Mouse (Mus musculus) heart, embryonic 10.5 days (tissue): ENCODE data around the gene Rrp12. TPM values are rescaled to one million over a fixed set of nuclear protein-coding genes. Genes with fewer than 3 reads are reported as not detected.

Experiments
- DNase-seq: peaks from one replicate; pipeline ENCODE4 v3.0.0-alpha.2; 2017; ENCODE audit warnings: low spot score
- H3K27ac ChIP-seq: fragments of 300-500 bp; sonication (generic); 2 replicates; pipeline ENCODE4 v1.5.1; 2016; ENCODE audit warnings: mild to moderate bottlenecking
- H3K27me3 ChIP-seq: fragments of 300-500 bp; sonication (generic); 2 replicates; pipeline ENCODE4 v1.6.1; 2016; ENCODE audit warnings: mild to moderate bottlenecking; ENCODE audit not compliant: poor library complexity, insufficient read depth, severe bottlenecking
- H3K36me3 ChIP-seq: fragments of 300-500 bp; sonication (generic); 2 replicates; pipeline ENCODE4 v1.6.1; 2016; ENCODE audit warnings: mild to moderate bottlenecking, moderate library complexity
- H3K4me1 ChIP-seq: fragments of 300-500 bp; sonication (generic); 2 replicates; pipeline ENCODE4 v1.6.1; 2016; ENCODE audit warnings: mild to moderate bottlenecking
- H3K4me3 ChIP-seq: fragments of 300-500 bp; sonication (generic); 2 replicates; pipeline ENCODE4 v1.5.1; 2016; ENCODE audit warnings: mild to moderate bottlenecking, moderate library complexity
- H3K9me3 ChIP-seq: fragments of 300-500 bp; sonication (generic); 2 replicates; pipeline ENCODE4 v1.6.1; 2016; ENCODE audit warnings: mild to moderate bottlenecking, moderate library complexity
- WGBS: fragments of 180-500 bp; shearing (Covaris S2); methylation state at CpG from one replicate; pipeline ENCODE4 v1.1.7; 2016; 5-methylcytosine and 5-hydroxymethylcytosine counted together
- polyA plus RNA-seq: library from polyadenylated mRNA; unstranded; fragments of >200 nt; fragmentation: Nextera tagmentation; extraction: Ambion mirVana; gene quantifications from 2 replicates; pipeline ENCODE4 v1.2.1, GENCODE M21; 2016

Gene Rrp12
- polyA plus RNA-seq, 1 experiment from 2014 or later: 25.8 TPM

GRCm38 (mm10) chr19:41913774-41914591 is 18.0 kb upstream of the Rrp12 start:
- DNase-seq: no peak
- Histone ChIP-seq H3K4me3 (peak overlapping the region; percentile 93), H3K27ac (peak overlapping the region; percentile 94), H3K36me3 (peaks cover 44% of the 10 kb centered on the region), H3K27me3 (no peaks in the 10 kb centered on the region), H3K4me1 (peaks cover 13% of the 10 kb centered on the region), H3K9me3 (no peaks in the 10 kb centered on the region)
- 35% methylated on average over 6 of the region's 6 CpGs for WGBS

GRCm38 (mm10) chr19:41912121-41913080 is 16.4 kb upstream of the Rrp12 start:
- H3K36me3 ChIP-seq: peaks cover 38% of the 10 kb centered on the region
- H3K9me3 ChIP-seq: no peaks in the 10 kb centered on the region
- peak overlapping the region; percentile 94 for H3K27ac ChIP-seq
- no peaks in the 10 kb centered on the region for H3K27me3 ChIP-seq
- H3K4me1 ChIP-seq: peaks cover 16% of the 10 kb centered on the region
- peak; percentile 80 for DNase-seq
- 0% methylated on average over 53 of the region's 53 CpGs for WGBS
- H3K4me3 ChIP-seq: peak overlapping the region; percentile 93

GRCm38 (mm10) chr19:41911178-41912073 is 15.5 kb upstream of the Rrp12 start, which contains the start of gene Pgam1:
Gene Pgam1, plus strand, starts transcription at chr19:41911923.
- Histone ChIP-seq H3K36me3 (peaks cover 28% of the 10 kb centered on the region), H3K27me3 (no peaks in the 10 kb centered on the region), H3K9me3 (no peaks in the 10 kb centered on the region), H3K4me3 (peak within 1 kb of the TSS; percentile 93), H3K27ac (peak within 1 kb of the TSS; percentile 94), H3K4me1 (peaks cover 26% of the 10 kb centered on the region)
- 4% methylated on average over 52 of the region's 54 CpGs for WGBS
- peak; percentile 99 for DNase-seq

GRCm38 (mm10) chr19:41910396-41910795 is 14.4 kb upstream of the Rrp12 start:
- Histone ChIP-seq H3K27ac (no peak overlapping the region), H3K9me3 (no peaks in the 10 kb centered on the region), H3K36me3 (peaks cover 19% of the 10 kb centered on the region), H3K4me3 (no peak overlapping the region), H3K27me3 (no peaks in the 10 kb centered on the region), H3K4me1 (peaks cover 28% of the 10 kb centered on the region)
- WGBS: 80% methylated on average over 2 of the region's 2 CpGs
- DNase-seq: no peak

GRCm38 (mm10) chr19:41908736-41909135 is 12.8 kb upstream of the Rrp12 start:
- Histone ChIP-seq H3K4me3 (no peak overlapping the region), H3K27ac (no peak overlapping the region), H3K9me3 (no peaks in the 10 kb centered on the region), H3K36me3 (peaks cover 3% of the 10 kb centered on the region), H3K4me1 (peaks cover 18% of the 10 kb centered on the region), H3K27me3 (no peaks in the 10 kb centered on the region)
- DNase-seq: no peak
- WGBS: 90% methylated on average over 3 of the region's 3 CpGs

GRCm38 (mm10) chr19:41907079-41907760 is 11.2 kb upstream of the Rrp12 start:
- Histone ChIP-seq H3K27ac (peak overlapping the region; percentile 47), H3K27me3 (no peaks in the 10 kb centered on the region), H3K9me3 (no peaks in the 10 kb centered on the region), H3K4me1 (peaks cover 19% of the 10 kb centered on the region), H3K36me3 (no peaks in the 10 kb centered on the region), H3K4me3 (no peak overlapping the region)
- no peak for DNase-seq
- WGBS: 42% methylated on average over 8 of the region's 8 CpGs

GRCm38 (mm10) chr19:41906311-41907078 is 10.5 kb upstream of the Rrp12 start:
- Histone ChIP-seq H3K27ac (peak overlapping the region; percentile 47), H3K27me3 (no peaks in the 10 kb centered on the region), H3K9me3 (no peaks in the 10 kb centered on the region), H3K4me3 (no peak overlapping the region), H3K36me3 (no peaks in the 10 kb centered on the region), H3K4me1 (peaks cover 25% of the 10 kb centered on the region)
- DNase-seq: no peak
- WGBS: 33% methylated on average over 6 of the region's 6 CpGs

GRCm38 (mm10) chr19:41905246-41905645 is 9.3 kb upstream of the Rrp12 start:
- Histone ChIP-seq H3K36me3 (no peaks in the 10 kb centered on the region), H3K27ac (no peak overlapping the region), H3K4me3 (no peak overlapping the region), H3K27me3 (no peaks in the 10 kb centered on the region), H3K9me3 (no peaks in the 10 kb centered on the region), H3K4me1 (peaks cover 27% of the 10 kb centered on the region)
- 91% methylated on average over 2 of the region's 2 CpGs for WGBS
- no peak for DNase-seq

GRCm38 (mm10) chr19:41902848-41903593 is 7.0 kb upstream of the Rrp12 start:
- no peak overlapping the region for H3K27ac ChIP-seq
- WGBS: 58% methylated on average over 10 of the region's 10 CpGs
- DNase-seq: no peak
- no peaks in the 10 kb centered on the region for H3K9me3 ChIP-seq
- H3K4me1 ChIP-seq: peaks cover 27% of the 10 kb centered on the region
- H3K36me3 ChIP-seq: no peaks in the 10 kb centered on the region
- no peaks in the 10 kb centered on the region for H3K27me3 ChIP-seq
- no peak overlapping the region for H3K4me3 ChIP-seq

- 28% methylated on average over 2 of the region's 2 CpGs for WGBS
- Histone ChIP-seq H3K4me1 (peaks cover 17% of the 10 kb centered on the region), H3K9me3 (no peaks in the 10 kb centered on the region), H3K36me3 (no peaks in the 10 kb centered on the region), H3K27me3 (no peaks in the 10 kb centered on the region), H3K27ac (no peak overlapping the region; the same call in 1 of the 2 replicates), H3K4me3 (no peak overlapping the region)
- no peak for DNase-seq
These were observed 5.7 kb upstream of the Rrp12 start for GRCm38 (mm10) chr19:41901696-41902095.
